Mouse (Mus musculus) megakaryocyte, embryonic 14.5 days (primary cell): ENCODE data around the gene Lamb3.

ENCODE experiments used
- FLI1 ChIP-seq: IDR thresholded peaks from 2 replicates; pipeline ENCODE4 v1.6.1; 2012; ENCODE audit warnings: low read length, inconsistent platforms, mixed read lengths
- GATA1 ChIP-seq: IDR thresholded peaks from 3 replicates; pipeline ENCODE4 v1.6.1; 2012; ENCODE audit warnings: mixed read lengths, low read length, inconsistent platforms, borderline replicate concordance

DNA sequence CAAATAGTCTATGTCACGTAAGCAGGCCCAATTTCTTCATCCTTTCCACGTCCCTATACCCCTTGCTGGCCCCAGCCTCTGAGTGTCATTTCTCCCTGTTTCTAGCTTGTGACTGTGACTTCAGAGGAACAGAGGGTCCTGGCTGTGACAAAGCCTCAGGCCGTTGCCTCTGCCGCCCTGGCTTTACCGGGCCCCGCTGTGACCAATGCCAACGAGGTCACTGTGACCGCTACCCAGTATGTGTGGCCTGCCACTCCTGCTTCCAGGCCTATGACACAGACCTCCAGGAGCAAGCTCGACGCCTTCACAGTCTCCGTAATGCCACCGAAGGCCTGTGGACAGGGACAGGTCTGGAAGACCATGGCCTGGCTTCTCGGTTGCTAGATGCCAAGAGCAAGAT lies 124.5 kb downstream of the Lamb3 start:
- TF ChIP-seq GATA1 = no peak
- no peak for TF ChIP-seq FLI1
